Mouse (Mus musculus) heart, adult 11 months (tissue): Measurements from ENCODE around the gene Gm10778.
A peak's percentile ranks its signal among the peaks of the same experiment; 100 is the strongest.
"Not testable (repeated sequence)": the region's sequence is repeated elsewhere in the genome, so short reads cannot be mapped to it uniquely, and the experiment has no call there.

ENCODE experiments used
- DNase-seq: peaks from one replicate; pipeline ENCODE4 v3.0.0; 2022

Gene Gm10778

GRCm38 (mm10) chr10:81633253-81634099 is 15.4 kb upstream of the Gm10778 start:
- peak; percentile 98 for DNase-seq

GRCm38 (mm10) chr10:81636338-81636737 is 12.5 kb upstream of the Gm10778 start:
- peak; percentile 86 for DNase-seq

GRCm38 (mm10) chr10:81638101-81638500 is 10.8 kb upstream of the Gm10778 start:
- DNase-seq, result peak; percentile 89

GRCm38 (mm10) chr10:81640825-81641224 is 8.0 kb upstream of the Gm10778 start:
- peak; percentile 93 for DNase-seq

- DNase-seq, result peak; percentile 84
Observed at GRCm38 (mm10) chr10:81641566-81641965, 7.3 kb upstream of the Gm10778 start.

GRCm38 (mm10) chr10:81641978-81642647 is 6.7 kb upstream of the Gm10778 start:
- DNase-seq, result peak; percentile 93

GRCm38 (mm10) chr10:81642648-81643448 is 6.0 kb upstream of the Gm10778 start:
- no peak for DNase-seq

GRCm38 (mm10) chr10:81643449-81644055 is 5.3 kb upstream of the Gm10778 start:
- peak; percentile 100 for DNase-seq

GRCm38 (mm10) chr10:81644162-81644561 is 4.7 kb upstream of the Gm10778 start:
- DNase-seq, result no peak

- DNase-seq, result peak; percentile 89
Observed at GRCm38 (mm10) chr10:81644716-81645115, 4.1 kb upstream of the Gm10778 start.

- DNase-seq, result peak; percentile 71
Observed at GRCm38 (mm10) chr10:81645391-81645790, 3.5 kb upstream of the Gm10778 start.

GRCm38 (mm10) chr10:81646015-81646555 is 2.8 kb upstream of the Gm10778 start:
- peak; percentile 89 for DNase-seq

GRCm38 (mm10) chr10:81655178-81655577 is 6.3 kb downstream of the Gm10778 start:
- DNase-seq, result peak; percentile 69

- DNase-seq, result peak; percentile 39
Observed at GRCm38 (mm10) chr10:81656174-81656573, 7.3 kb downstream of the Gm10778 start.

GRCm38 (mm10) chr10:81687114-81687513 is 38.3 kb downstream of the Gm10778 start:
- not testable (repeated sequence) for DNase-seq

GRCm38 (mm10) chr10:81704531-81705301 is 55.9 kb downstream of the Gm10778 start, which contains the start of gene Zfp433:
TSS of gene Zfp433 (plus strand) at chr10:81704825.
- not testable (repeated sequence) for DNase-seq
